Mouse (Mus musculus) ES-E14 (cell line): ENCODE data around the gene Plcb3. TPM values are rescaled to one million over a fixed set of nuclear protein-coding genes. Genes with fewer than 3 reads are reported as not detected.

Source experiments
- DNase-seq: peaks from one replicate; pipeline ENCODE4 v3.0.0-alpha.2; 2013; ENCODE audit warnings: low read depth, low spot score
- H3K27ac ChIP-seq: 2 replicates; pipeline ENCODE4 v1.5.1; 2012; ENCODE audit warnings: low read depth, mild to moderate bottlenecking, low read length, moderate library complexity, mixed read lengths; ENCODE audit not compliant: poor library complexity, insufficient read depth, severe bottlenecking
- H3K36me3 ChIP-seq: 2 replicates; pipeline ENCODE4 v1.6.1; 2012; ENCODE audit warnings: mild to moderate bottlenecking, low read length, moderate library complexity, mixed read lengths; ENCODE audit not compliant: control insufficient read depth, poor library complexity, insufficient read depth, severe bottlenecking
- H3K4me1 ChIP-seq, 2 experiments: fragments of 150-350 bp in 1 of 2; sonication (generic) in 1 of 2; 2 replicates each; pipeline ENCODE4 v1.6.1; 2012; ENCODE audit warnings: low read length in 2 of 2, mild to moderate bottlenecking in 1 of 2, mixed read lengths in 1 of 2; ENCODE audit not compliant: control insufficient read depth in 2 of 2, insufficient read depth in 2 of 2, poor library complexity in 1 of 2
- H3K4me3 ChIP-seq, 2 experiments: fragments of 150-350 bp in 1 of 2; sonication (generic) in 1 of 2; 2 replicates each; pipeline ENCODE4 v1.5.1; 2012; ENCODE audit warnings: low read length in 2 of 2, low read depth in 1 of 2, mild to moderate bottlenecking in 1 of 2, mixed read lengths in 1 of 2; ENCODE audit not compliant: insufficient read depth in 1 of 2, poor library complexity in 1 of 2, severe bottlenecking in 1 of 2
- H3K9ac ChIP-seq: 2 replicates; pipeline ENCODE4 v1.6.1; 2012; ENCODE audit warnings: low read depth, mild to moderate bottlenecking, low read length, mixed read lengths; ENCODE audit not compliant: poor library complexity, insufficient read depth, severe bottlenecking
- H3K9me3 ChIP-seq: fragments of 150-350 bp; sonication (generic); 2 replicates; pipeline ENCODE4 v1.6.1; 2012; ENCODE audit warnings: low read depth, mild to moderate bottlenecking, low read length; ENCODE audit not compliant: control insufficient read depth, insufficient read depth
- CHD2 ChIP-seq: IDR thresholded peaks from 2 replicates; pipeline ENCODE4 v1.6.1; 2014; ENCODE audit warnings: mild to moderate bottlenecking, low read depth, low read length, inconsistent platforms
- HCFC1 ChIP-seq: IDR thresholded peaks from 2 replicates; pipeline ENCODE4 v1.6.1; 2012; ENCODE audit warnings: low read length, inconsistent platforms, borderline replicate concordance; ENCODE audit not compliant: insufficient read depth
- MAFK ChIP-seq: IDR thresholded peaks from 2 replicates; pipeline ENCODE4 v1.6.1; 2014; ENCODE audit warnings: mild to moderate bottlenecking, low read depth, low read length, inconsistent platforms; ENCODE audit not compliant: insufficient read depth
- ZC3H11A ChIP-seq: IDR thresholded peaks from 2 replicates; pipeline ENCODE4 v1.6.1; 2012; ENCODE audit warnings: low read depth, mild to moderate bottlenecking, inconsistent platforms, low read length, borderline replicate concordance
- ZNF384 ChIP-seq: IDR thresholded peaks from 2 replicates; pipeline ENCODE4 v1.6.1; 2012; ENCODE audit warnings: low read depth, low read length, inconsistent platforms
- in situ Hi-C, 2 experiments: fragments of 600-800 bp; cut with MboI; formaldehyde crosslinking; loops; one replicate each; pipeline ENCODE4 v1.15.1; 2025; ENCODE audit warnings: low sequenced_read_pairs in 2 of 2, inconsistent platforms in 1 of 2; ENCODE audit not compliant: unreplicated experiment in 2 of 2
- total RNA-seq: library from RNA; depleted of rRNA; stranded (reverse); fragments of 300-350 nt; gene quantifications from 2 replicates; pipeline ENCODE4 v1.2.3, GENCODE M21; 2012

Gene Plcb3
- total RNA-seq, 1 experiment = 42.3 TPM

DNA sequence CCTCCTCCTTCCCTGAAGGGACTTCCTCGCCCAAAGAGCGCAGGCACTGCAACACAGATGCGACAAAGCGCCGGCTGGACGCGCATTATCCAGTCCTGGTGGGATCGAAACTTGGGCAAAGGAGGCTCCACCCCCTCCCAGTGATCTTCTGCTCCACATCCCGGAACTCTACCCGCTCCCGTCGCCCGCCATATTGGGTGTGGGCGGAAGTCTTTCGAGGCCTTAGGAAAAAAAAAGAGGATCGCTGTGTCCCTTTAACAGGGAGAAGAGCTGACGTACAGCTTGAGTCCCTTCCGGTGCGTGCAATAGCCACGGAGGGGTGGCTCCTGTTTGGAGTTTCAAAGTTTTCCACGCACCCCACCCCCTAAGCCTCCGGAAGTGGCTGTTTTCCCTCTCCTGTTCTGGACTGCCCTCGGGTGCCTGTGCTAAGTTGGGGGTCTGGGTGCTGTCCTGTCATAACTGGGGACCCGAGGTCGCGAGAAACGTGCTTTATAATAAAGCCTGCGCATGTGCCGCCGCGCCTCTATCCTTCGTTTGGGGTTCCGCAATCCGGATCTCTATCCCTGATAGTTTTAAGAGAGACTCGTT is 24.8 kb downstream of the Plcb3 start:
- peaks cover 22% of the 10 kb centered on the region for H3K36me3 ChIP-seq
- peak overlapping the region; percentile 91 for H3K27ac ChIP-seq
- peaks cover 0 to 25% of the 10 kb centered on the region in 2 experiments; a peak in 3 of 4 replicates for H3K4me1 ChIP-seq
- H3K9me3 ChIP-seq = no peaks in the 10 kb centered on the region
- in situ Hi-C loops = no loop called here
- H3K4me3 ChIP-seq = peak overlapping the region; percentile 80
- no peak for TF ChIP-seq ZC3H11A
- no peak for TF ChIP-seq CHD2
- TF ChIP-seq MAFK = no peak
- peak; percentile 87 for TF ChIP-seq HCFC1
- peak; percentile 96 for TF ChIP-seq ZNF384
- H3K9ac ChIP-seq = peak overlapping the region; percentile 82
- DNase-seq = peak; percentile 80

- Histone ChIP-seq H3K36me3 (peaks cover 18% of the 10 kb centered on the region), H3K9me3 (no peaks in the 10 kb centered on the region), H3K4me3 (peak overlapping the region; percentile 80), H3K27ac (peak overlapping the region; percentile 79; the same call in 1 of the 2 replicates), H3K9ac (peak overlapping the region; percentile 81), H3K4me1 (peaks cover 0 to 22% of the 10 kb centered on the region in 2 experiments; a peak in 3 of 4 replicates)
- no peak for DNase-seq
- TF ChIP-seq ZC3H11A = no peak
- peak; percentile 85 for TF ChIP-seq HCFC1
- in situ Hi-C loops = no loop called here
Measured at GRCm38 (mm10) chr19:6950613-6951153, 25.6 kb downstream of the Plcb3 start.

GRCm38 (mm10) chr19:6949951-6950350 is 26.3 kb downstream of the Plcb3 start:
- DNase-seq = no peak
- peak overlapping the region; percentile 80 for H3K4me3 ChIP-seq
- TF ChIP-seq ZNF384 (no peak), MAFK (no peak), HCFC1 (no peak), CHD2 (no peak), ZC3H11A (no peak)
- peaks cover 0 to 21% of the 10 kb centered on the region in 2 experiments; a peak in 3 of 4 replicates for H3K4me1 ChIP-seq
- H3K36me3 ChIP-seq = peaks cover 10% of the 10 kb centered on the region
- no peak overlapping the region for H3K27ac ChIP-seq
- H3K9me3 ChIP-seq = no peaks in the 10 kb centered on the region
- H3K9ac ChIP-seq = peak overlapping the region; percentile 81; the same call in 1 of the 2 replicates
- in situ Hi-C loops = no loop called here

GRCm38 (mm10) chr19:6949532-6949931 is 26.7 kb downstream of the Plcb3 start:
- Histone ChIP-seq H3K9ac (0 out of 2 replicates have a peak overlapping the region, but pooled peaks have one; percentile 0), H3K4me1 (peaks cover 0 to 20% of the 10 kb centered on the region in 2 experiments; a peak in 3 of 4 replicates), H3K36me3 (peaks cover 6% of the 10 kb centered on the region), H3K4me3 (no peak overlapping the region), H3K27ac (no peak overlapping the region), H3K9me3 (no peaks in the 10 kb centered on the region)
- in situ Hi-C loops = no loop called here
- TF ChIP-seq MAFK (no peak), ZNF384 (no peak), HCFC1 (no peak), CHD2 (no peak), ZC3H11A (no peak)
- no peak for DNase-seq
